Mouse (Mus musculus) thymus, postnatal 25 days (tissue): ENCODE results near the gene Scand1.
A peak's percentile ranks its signal among the peaks of the same experiment; 100 is the strongest.

Experiments
- DNase-seq: peaks from one replicate; pipeline ENCODE4 v3.0.0; 2022

The Scand1 gene

GRCm38 (mm10) chr2:156305818-156306217 is 6.7 kb downstream of the Scand1 start:
- peak; percentile 13 for DNase-seq

GRCm38 (mm10) chr2:156304351-156304750 is 8.2 kb downstream of the Scand1 start:
- DNase-seq, result no peak

GRCm38 (mm10) chr2:156302063-156302462 is 10.4 kb downstream of the Scand1 start:
- DNase-seq, result no peak

GRCm38 (mm10) chr2:156298458-156298857 is 14.0 kb downstream of the Scand1 start:
- DNase-seq, result no peak

GRCm38 (mm10) chr2:156297653-156298052 is 14.9 kb downstream of the Scand1 start:
- no peak for DNase-seq

GRCm38 (mm10) chr2:156296190-156296589 is 16.3 kb downstream of the Scand1 start:
- no peak for DNase-seq

- DNase-seq, result no peak
Observed at GRCm38 (mm10) chr2:156295601-156296063, 16.9 kb downstream of the Scand1 start.

GRCm38 (mm10) chr2:156291998-156292397 is 20.5 kb downstream of the Scand1 start:
- DNase-seq, result no peak

GRCm38 (mm10) chr2:156289552-156290160 is 22.8 kb downstream of the Scand1 start:
- DNase-seq, result peak; percentile 26

- DNase-seq, result peak; percentile 43
Observed at GRCm38 (mm10) chr2:156288222-156288621, 24.3 kb downstream of the Scand1 start.

GRCm38 (mm10) chr2:156286733-156287132 is 25.8 kb downstream of the Scand1 start:
- no peak for DNase-seq

GRCm38 (mm10) chr2:156285161-156285560 is 27.3 kb downstream of the Scand1 start:
- DNase-seq, result no peak

GRCm38 (mm10) chr2:156281227-156281626 is 31.3 kb downstream of the Scand1 start:
- no peak for DNase-seq

- DNase-seq, result peak; percentile 88
Observed at GRCm38 (mm10) chr2:156278226-156279017, 34.1 kb downstream of the Scand1 start.

GRCm38 (mm10) chr2:156272553-156272952 is 40.0 kb downstream of the Scand1 start:
- no peak for DNase-seq

- peak; percentile 44 for DNase-seq
Observed at GRCm38 (mm10) chr2:156267636-156268035, 44.9 kb downstream of the Scand1 start.

- no peak for DNase-seq
Observed at GRCm38 (mm10) chr2:156263204-156263893, 49.2 kb downstream of the Scand1 start.
